Mouse (Mus musculus) testis, postnatal 10 days (tissue): ENCODE measurements at regions not wholly inside any gene's neighbourhood (a gene's known extent, or its start where the extent isn't known, plus 50 kb on each side); places are given as distances from the start of the nearest gene placed in this dataset.

ENCODE experiments used
- DNase-seq: peaks from one replicate; pipeline ENCODE4 v3.0.0; 2021; ENCODE audit warnings: low spot score

GRCm38 (mm10) chr12:27283964-27284363 is 58.4 kb downstream of the Sox11 start:
- no peak for DNase-seq

- DNase-seq: no peak
These were observed 80.4 kb downstream of the Sox11 start for GRCm38 (mm10) chr12:27261965-27262364.

DNA sequence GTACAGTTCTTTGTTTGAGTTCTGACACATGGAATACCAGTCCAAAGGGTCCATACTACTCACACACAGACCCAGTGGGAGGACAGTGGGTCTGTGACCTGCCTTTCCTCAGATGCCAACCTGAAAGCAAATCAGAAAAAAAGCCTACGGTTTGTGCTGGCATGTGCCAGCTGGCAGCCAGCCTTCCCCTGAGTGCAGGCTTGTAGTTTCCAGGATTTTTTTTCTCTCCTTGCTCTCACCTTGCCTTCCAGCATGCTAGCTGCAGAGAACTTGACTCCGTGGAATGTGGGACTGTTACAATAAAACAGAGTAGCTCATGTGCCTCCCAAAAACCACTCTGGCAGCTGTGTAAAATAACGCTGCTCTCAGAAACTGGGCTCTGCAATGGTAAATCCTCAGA is 88.2 kb downstream of the Sox11 start:
- no peak for DNase-seq

DNA sequence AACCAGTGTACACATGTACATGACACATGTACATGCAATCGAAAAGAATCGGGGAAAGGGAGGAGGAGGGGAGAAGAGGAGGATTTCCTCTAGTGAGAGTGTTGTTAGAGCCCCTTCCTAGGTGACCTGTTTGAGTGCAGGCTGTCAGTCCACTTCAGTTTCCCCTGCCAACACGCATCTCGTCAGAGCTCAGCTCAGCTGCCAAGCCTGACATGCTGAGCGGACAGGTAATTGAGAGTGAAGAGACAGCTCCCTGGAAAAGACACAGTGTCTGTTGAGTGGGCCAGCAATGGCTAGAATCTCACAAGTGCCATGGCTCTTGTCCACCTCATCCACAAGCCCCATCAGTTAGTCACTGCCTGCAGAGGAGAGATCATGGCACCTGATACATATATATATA is 90.9 kb downstream of the Sox11 start:
- no peak for DNase-seq

- no peak for DNase-seq
These were observed 93.9 kb downstream of the Sox11 start for GRCm38 (mm10) chr12:27248545-27248855.

DNA sequence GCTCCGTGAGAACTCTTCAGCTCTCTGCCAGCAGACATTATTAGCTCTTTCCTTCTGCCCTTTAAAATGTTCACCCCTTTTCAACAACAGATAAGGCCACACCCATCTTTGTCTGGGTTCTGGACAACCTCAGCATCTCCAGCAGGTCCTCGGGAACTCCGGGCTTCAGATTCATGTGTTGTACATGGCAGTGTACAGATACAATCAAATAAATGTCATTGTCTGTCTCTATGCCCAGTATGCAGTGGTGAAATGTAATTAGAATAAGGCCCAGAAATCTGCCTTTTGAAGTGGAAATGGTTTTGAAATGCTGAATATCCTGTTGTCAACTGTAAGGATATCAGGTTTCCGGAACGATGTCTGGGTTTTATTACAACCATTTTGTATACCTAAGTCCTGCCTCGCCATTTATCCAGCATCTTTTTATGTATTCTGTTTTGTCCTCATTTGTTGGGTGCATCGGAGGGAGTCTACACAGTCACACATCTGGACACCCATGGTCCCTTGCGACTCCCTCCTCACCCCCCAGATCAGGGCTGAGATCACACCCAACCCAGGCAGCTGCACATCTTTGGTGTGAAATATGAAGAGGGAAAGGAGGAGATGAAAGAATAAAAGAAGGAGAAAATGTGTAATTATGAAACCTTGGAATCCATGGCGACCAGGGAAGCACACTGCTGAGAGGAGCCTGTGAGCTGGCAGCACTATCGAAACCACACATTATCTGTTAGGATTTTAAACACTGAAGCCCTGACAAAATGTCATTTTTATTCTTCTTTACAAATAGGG is 94.4 kb downstream of the Sox11 start:
- DNase-seq: no peak

- no peak for DNase-seq
These were observed 106.6 kb downstream of the Sox11 start for GRCm38 (mm10) chr12:27235748-27236147.

DNA sequence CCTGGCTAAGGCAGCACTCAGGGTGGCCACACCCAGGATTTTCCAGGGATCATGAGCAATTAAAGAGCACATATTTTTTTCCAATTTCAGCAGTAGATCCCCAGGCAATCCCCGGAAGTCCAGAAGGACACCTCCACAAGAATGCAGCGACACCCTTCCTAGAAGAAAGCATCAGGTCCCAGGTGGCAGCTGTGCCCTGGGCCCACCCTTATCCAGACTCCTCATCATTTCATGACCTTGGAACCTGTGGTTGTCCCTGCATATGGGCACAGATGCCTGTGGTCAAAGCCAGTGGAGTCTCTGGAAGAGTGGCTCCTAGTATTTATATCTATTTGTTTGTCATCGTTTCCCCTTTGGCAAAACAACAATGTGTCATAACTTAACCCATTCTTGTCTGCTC is 120.8 kb downstream of the Sox11 start:
- DNase-seq: no peak

DNA sequence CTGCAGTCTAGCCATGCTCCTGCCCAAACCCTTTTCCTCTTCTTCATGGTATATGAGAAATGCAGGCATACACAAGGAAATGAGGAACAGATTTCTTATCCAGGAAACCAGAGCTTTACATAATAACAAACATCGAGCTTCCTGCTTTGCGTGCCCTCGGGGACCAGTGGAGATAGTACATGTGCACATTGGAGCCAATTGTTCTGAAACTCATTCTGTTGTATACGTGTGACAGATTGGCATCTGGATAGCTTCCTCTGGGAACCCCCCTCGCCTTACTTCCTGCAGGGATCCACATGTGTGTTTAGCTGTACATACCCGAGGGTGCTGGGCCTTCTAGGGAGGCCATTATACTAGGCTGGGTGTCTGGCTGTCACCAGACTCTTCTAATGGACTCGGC is 141.2 kb downstream of the Sox11 start:
- DNase-seq: no peak

DNA sequence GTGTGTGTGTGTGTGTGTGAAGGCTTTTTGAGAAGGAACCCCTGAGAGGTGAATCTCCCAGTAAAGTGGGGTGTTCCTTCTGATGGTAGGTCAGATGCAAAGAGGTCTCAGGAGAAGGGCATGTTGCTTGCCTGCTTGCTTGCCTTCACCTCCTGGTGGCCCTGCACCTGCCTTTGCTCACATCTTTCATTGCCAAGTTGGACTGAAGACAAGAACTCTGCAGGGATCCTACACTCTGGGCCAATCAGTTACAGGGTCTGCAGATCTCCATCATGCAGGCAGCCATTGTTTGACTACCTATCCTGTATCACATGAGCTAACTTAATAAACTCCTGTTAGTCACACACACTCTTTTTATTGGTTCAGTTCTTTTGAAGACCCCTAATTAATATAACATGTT is 148.4 kb downstream of the Sox11 start:
- no peak for DNase-seq

- no peak for DNase-seq
These were observed 150.5 kb downstream of the Sox11 start for GRCm38 (mm10) chr12:27191916-27192315.

- DNase-seq: no peak
These were observed 154.9 kb downstream of the Sox11 start for GRCm38 (mm10) chr12:27187480-27187879.

- DNase-seq: no peak
These were observed 159.7 kb downstream of the Sox11 start for GRCm38 (mm10) chr12:27182397-27183375.

- no peak for DNase-seq
These were observed 168.8 kb downstream of the Sox11 start for GRCm38 (mm10) chr12:27173561-27173960.

- DNase-seq: no peak
These were observed 169.2 kb downstream of the Sox11 start for GRCm38 (mm10) chr12:27173151-27173550.

GRCm38 (mm10) chr12:27171595-27171994 is 170.8 kb downstream of the Sox11 start:
- DNase-seq: no peak

DNA sequence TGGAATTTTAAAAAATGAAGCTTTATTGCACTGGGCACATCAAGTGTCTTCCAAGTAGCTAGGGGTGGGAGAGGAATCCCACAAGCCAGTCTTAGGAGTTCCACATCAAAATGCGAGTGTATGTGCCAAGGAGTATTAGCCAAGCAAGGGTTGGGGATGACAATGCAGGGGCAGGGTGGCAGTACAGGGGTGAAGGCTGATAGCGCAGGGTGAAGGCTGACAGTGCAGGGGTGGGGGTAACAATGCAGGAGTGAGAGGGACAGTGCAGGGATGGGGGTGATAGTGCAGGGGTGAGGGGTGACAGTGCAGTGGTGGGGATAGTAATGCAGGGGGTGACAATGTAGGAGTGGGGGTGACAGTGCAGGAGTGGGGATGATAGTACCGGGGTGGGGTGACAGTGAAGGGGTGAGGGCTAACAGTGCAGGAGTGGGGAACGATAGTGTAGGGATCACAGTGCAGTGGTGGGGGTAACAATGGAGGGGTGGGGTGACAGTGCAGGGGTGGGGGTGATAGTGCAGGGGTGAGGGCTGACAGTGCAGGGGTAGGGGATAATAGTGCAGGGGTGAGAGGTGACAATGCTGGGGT is 177.4 kb downstream of the Sox11 start:
- no peak for DNase-seq

GRCm38 (mm10) chr12:27160063-27160686 is 182.2 kb downstream of the Sox11 start:
- DNase-seq: no peak

DNA sequence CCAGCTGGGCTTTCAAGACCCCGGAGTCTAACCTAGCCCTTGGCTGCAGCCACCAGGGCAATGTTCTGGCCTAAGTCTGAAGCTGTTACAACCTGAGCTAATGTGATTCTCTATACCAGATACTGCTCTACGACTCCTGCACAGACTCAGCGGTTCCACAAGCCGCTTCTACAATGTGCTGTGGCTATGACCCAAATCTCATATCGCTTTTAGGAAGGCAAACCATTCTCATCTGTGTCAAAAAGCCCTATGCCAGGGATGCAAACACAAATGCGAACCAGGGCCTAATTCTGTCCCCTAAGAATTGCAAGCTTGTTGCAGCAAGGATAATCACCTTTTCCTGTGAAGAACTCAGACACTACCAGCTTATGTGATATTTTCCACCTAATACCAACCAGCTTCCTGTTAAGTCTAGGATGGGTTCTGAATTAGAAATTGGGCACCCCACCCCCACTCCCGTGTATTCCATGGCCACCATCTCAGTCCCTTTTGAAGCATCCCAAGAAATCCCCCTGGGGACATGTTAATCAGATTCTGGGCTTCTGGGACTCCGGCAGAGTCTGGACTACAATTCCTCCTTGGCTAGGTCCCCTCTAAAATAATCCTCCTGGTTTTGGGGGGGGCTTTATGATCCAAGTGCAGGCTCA is 182.8 kb downstream of the Sox11 start:
- no peak for DNase-seq

DNA sequence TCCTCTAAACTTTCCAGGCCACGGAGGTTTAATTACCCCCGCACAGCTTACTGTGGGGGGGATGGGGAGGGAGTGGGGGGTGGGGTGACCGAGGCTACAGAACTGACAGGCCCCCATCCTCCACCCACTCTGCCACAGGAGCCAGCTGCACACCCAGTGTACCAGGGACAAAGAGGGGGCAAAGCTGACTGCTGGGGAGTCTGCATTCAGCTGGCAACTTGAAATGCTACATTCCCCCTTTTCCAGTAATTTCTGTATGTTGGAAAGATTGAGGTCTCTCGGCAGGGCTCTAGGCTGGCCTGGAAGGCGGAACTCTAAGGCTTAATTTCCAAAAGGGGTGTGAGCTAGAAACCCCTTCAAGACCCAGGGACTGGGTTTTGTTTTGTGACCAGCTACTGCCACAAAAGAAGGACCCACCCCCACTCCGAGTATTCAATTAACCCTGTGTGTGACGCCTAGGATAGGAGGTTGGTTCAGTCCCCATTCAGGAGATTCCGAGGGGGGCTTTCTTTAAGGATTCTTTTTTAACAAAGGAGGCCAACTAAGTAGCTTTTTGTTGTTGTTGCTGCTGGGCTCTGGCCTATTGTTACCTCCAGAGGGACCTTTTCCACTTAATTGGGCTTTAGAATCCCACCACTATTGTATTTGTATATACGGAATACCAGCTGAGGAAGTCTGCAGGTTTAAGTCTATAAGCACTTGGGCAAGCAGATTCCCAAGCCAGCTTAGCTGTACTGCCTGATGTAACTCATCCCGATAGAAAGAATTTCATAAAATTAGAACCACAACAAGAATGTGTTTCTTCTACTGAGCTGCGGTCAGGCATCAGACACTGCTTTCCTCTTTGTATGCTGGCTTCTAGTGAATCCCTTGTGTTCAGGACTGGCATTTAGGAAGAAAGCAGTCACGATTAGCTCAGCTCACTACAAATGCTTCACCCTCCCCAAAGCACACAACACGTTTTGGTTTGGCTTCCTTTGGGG is 191.2 kb downstream of the Sox11 start:
- no peak for DNase-seq

DNA sequence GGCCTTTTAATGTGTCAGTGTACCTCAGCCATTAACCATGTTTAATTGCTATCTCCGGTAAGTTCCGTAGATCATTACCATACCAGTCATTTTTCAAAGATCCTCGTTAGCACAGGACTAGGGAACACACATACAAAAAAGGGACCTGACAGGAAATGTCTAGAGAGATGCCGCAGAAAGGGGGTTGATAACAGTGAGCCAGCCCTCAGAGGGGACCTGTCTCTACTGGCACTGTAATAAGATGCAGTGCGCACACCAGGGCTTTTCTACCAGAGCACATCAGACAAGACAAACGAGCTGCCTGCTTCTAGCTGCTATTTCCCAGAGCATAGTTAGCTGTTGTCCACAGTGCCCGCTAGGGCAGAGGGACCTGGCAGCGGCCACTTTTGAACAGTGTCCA is 199.1 kb downstream of the Sox11 start:
- no peak for DNase-seq
